Mouse (Mus musculus) liver, postnatal 0 days (tissue): ENCODE measurements at regions not wholly inside any gene's neighbourhood (a gene's known extent, or its start where the extent isn't known, plus 50 kb on each side); places are given as distances from the start of the nearest gene placed in this dataset.

Experiments used
- ATAC-seq: fragments of 200-750 bp; cut with Nextera tagmentation; 2 replicates; pipeline ENCODE4 v1.8.0; 2017; ENCODE audit warnings: mild to moderate bottlenecking, moderate library complexity
- DNase-seq: peaks from one replicate; pipeline ENCODE4 v3.0.0-alpha.2; 2016
- H3K27ac ChIP-seq: fragments of 300-500 bp; sonication (generic); 2 replicates; pipeline ENCODE4 v1.5.1; 2014; ENCODE audit warnings: antibody characterized with exemption, moderate library complexity, mild to moderate bottlenecking, low read depth
- H3K27me3 ChIP-seq: fragments of 300-500 bp; sonication (generic); 2 replicates; pipeline ENCODE4 v1.6.1; 2014; ENCODE audit warnings: low read length, control low read depth, mixed read lengths; ENCODE audit not compliant: insufficient read depth
- H3K36me3 ChIP-seq: fragments of 300-500 bp; sonication (generic); replicated peaks from 2 replicates; pipeline ENCODE4 v1.6.1; 2014; ENCODE audit warnings: mild to moderate bottlenecking, control low read depth, low read length, moderate library complexity, mixed read lengths; ENCODE audit not compliant: insufficient read depth
- H3K4me1 ChIP-seq: fragments of 300-500 bp; sonication (generic); 2 replicates; pipeline ENCODE4 v1.6.1; 2014; ENCODE audit warnings: antibody characterized with exemption, mild to moderate bottlenecking, control low read depth; ENCODE audit not compliant: insufficient read depth
- H3K4me2 ChIP-seq: fragments of 300-500 bp; sonication (generic); 2 replicates; pipeline ENCODE4 v1.6.1; 2014; ENCODE audit warnings: low read depth, mild to moderate bottlenecking, low read length, moderate library complexity, mixed read lengths
- H3K4me3 ChIP-seq: fragments of 300-500 bp; sonication (generic); 2 replicates; pipeline ENCODE4 v1.5.1; 2014; ENCODE audit warnings: low read depth, low read length
- H3K9ac ChIP-seq: fragments of 300-500 bp; sonication (generic); replicated peaks from 2 replicates; pipeline ENCODE4 v1.6.1; 2014; ENCODE audit warnings: mild to moderate bottlenecking, moderate library complexity
- H3K9me3 ChIP-seq: fragments of 300-500 bp; sonication (generic); 2 replicates; pipeline ENCODE4 v1.6.1; 2016; ENCODE audit warnings: mild to moderate bottlenecking, control low read depth, low read length, mixed read lengths
- CTCF ChIP-seq: sonication (generic); IDR thresholded peaks from 2 replicates; pipeline ENCODE4 v1.5.1; 2016; ENCODE audit warnings: antibody characterized with exemption, low read depth
- EP300 ChIP-seq: IDR thresholded peaks from 2 replicates; pipeline ENCODE4 v1.6.1; 2016; ENCODE audit warnings: antibody characterized with exemption, low read depth, mild to moderate bottlenecking
- WGBS: fragments of 180-500 bp; shearing (Covaris S2); extraction: QIAGEN DNeasy Blood & Tissue Kit; methylation state at CpG from one replicate; pipeline ENCODE4 v1.1.7; 2014; ENCODE audit not compliant: insufficient replicate concordance; 5-methylcytosine and 5-hydroxymethylcytosine counted together

DNA sequence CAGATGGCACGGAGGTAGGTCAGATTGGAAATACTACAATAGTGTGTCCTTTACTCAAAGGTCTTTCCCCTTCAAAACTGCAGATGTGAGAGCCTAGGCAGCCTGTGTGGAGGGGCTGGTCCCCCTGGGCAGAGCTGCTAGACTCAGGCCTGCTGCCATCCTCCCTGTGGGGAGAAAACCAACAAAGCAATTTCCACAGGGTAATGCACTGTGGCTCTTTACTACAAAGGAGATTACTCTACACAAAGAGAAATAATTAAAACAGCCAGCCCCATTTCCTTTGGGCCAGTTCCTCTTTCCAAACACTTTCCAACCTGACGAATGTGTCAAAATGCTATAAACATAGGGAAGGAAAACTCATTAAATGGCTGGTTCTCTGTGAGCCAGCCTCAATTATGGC lies 250.0 kb upstream of the Trpc7 start:
- Histone ChIP-seq H3K4me1 (no peaks in the 10 kb centered on the region), H3K9ac (no peak overlapping the region), H3K36me3 (no peaks in the 10 kb centered on the region), H3K4me2 (no peak overlapping the region), H3K27me3 (no peaks in the 10 kb centered on the region), H3K9me3 (no peaks in the 10 kb centered on the region), H3K27ac (no peak overlapping the region), H3K4me3 (no peak overlapping the region)
- TF ChIP-seq CTCF (no peak), EP300 (no peak)
- DNase-seq (no peak), ATAC-seq (no peak)
- 50% methylated on average over 2 of the region's 2 CpGs for WGBS

DNA sequence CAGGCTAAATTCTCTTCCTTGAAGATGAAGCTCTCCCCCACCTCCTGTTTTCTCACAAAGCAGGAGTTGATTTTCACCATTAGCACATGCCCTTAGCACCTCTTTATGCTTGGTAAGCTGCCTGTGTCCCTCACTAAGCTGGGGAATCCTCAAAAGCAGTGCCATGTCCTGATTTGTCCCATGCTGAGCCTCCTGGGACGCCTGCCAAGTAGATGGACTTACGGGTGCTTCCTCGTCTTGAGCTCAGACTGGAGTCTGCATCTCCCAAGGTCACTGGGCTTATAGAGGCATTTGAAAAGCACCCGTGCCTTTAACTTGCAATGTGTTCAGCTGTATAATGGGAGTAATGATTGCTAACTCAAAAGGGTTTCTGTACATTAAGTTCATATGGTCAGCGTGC lies 247.1 kb upstream of the Trpc7 start:
- no peaks in the 10 kb centered on the region for H3K4me1 ChIP-seq
- H3K27me3 ChIP-seq = no peaks in the 10 kb centered on the region
- TF ChIP-seq CTCF (no peak), EP300 (no peak)
- no peak overlapping the region for H3K9ac ChIP-seq
- H3K4me3 ChIP-seq = no peak overlapping the region
- ATAC-seq = no peak
- 43% methylated on average over 5 of the region's 5 CpGs for WGBS
- H3K4me2 ChIP-seq = no peak overlapping the region
- DNase-seq = no peak
- H3K9me3 ChIP-seq = no peaks in the 10 kb centered on the region
- H3K27ac ChIP-seq = no peak overlapping the region
- no peaks in the 10 kb centered on the region for H3K36me3 ChIP-seq

DNA sequence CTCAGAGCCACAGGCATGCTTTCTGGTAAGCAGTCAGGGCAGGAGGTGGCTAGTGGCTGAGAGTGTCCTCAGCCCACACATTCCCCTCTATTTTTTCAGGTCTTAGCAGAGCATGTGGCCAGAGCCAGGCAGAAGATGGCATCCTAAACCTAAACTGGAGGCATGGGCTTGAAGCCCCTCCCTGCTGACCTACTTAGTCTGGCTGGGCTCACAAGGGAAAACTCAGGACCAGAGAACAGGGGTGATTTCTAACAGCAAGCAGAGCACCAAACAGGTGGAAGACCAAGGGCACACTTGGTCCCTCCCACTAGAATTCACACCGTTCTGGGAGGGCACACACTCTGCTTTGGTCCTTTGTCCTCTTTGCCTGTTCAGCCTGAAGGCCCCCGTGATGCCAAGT lies 246.6 kb upstream of the Trpc7 start:
- Histone ChIP-seq H3K4me1 (no peaks in the 10 kb centered on the region), H3K9ac (no peak overlapping the region), H3K27me3 (no peaks in the 10 kb centered on the region), H3K4me3 (no peak overlapping the region), H3K36me3 (no peaks in the 10 kb centered on the region), H3K4me2 (no peak overlapping the region), H3K9me3 (no peaks in the 10 kb centered on the region), H3K27ac (no peak overlapping the region)
- 16% methylated on average over 2 of the region's 2 CpGs for WGBS
- TF ChIP-seq CTCF (no peak), EP300 (no peak)
- ATAC-seq = no peak
- no peak for DNase-seq

DNA sequence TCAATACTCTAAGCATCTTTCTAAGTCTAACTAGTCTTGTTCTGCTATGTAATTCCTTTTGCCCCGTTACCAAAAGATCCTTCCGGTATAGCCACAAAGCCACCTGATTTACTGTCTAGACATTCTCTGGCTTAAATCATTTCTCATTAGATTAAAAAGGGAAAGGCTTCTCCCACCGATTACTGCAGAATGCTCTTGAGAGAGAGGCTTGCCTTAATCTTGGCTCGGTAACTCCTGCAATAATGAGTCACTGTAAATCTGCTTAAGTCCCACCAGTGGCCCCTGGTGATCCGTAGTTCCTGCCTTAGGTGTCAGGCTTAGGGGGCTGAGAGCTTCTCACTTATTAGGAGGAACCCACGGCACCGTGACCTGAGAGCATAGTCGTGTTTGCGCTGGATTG lies 220.1 kb upstream of the Trpc7 start:
- DNase-seq = no peak
- Histone ChIP-seq H3K4me3 (no peak overlapping the region), H3K9ac (no peak overlapping the region), H3K27me3 (no peaks in the 10 kb centered on the region), H3K9me3 (no peaks in the 10 kb centered on the region), H3K4me2 (no peak overlapping the region), H3K27ac (no peak overlapping the region), H3K36me3 (no peaks in the 10 kb centered on the region), H3K4me1 (no peaks in the 10 kb centered on the region)
- 59% methylated on average over 9 of the region's 9 CpGs for WGBS
- TF ChIP-seq CTCF = no peak
- TF ChIP-seq EP300 = no peak
- no peak for ATAC-seq

DNA sequence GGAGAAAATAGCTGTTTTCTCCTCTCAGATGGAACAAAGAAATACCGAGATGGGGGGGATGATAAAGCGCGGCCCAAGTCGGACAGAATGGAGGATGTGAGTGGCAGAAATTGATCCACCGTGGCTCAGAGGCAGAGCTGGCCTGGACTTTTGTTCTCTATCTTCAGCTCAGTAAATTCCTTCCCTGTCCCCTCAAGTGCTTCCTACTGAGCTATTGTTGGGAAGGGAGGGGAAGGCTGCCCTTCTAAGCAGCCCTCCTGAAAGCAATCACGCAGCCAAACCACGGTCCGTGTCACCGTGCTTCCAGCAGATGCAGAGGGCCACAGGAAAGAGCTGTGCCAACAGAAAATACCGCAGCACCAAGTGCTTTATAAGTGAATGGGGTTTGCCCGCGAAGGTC lies 212.2 kb upstream of the Trpc7 start:
- Histone ChIP-seq H3K4me2 (no peak overlapping the region), H3K4me3 (no peak overlapping the region), H3K4me1 (no peaks in the 10 kb centered on the region), H3K27me3 (0 out of 2 replicates have a peak, but pooled peaks cover 2% of the 10 kb centered on the region), H3K36me3 (no peaks in the 10 kb centered on the region), H3K27ac (no peak overlapping the region), H3K9ac (no peak overlapping the region), H3K9me3 (no peaks in the 10 kb centered on the region)
- no peak for DNase-seq
- 12% methylated on average over 12 of the region's 12 CpGs for WGBS
- ATAC-seq = no peak
- no peak for TF ChIP-seq CTCF
- no peak for TF ChIP-seq EP300

DNA sequence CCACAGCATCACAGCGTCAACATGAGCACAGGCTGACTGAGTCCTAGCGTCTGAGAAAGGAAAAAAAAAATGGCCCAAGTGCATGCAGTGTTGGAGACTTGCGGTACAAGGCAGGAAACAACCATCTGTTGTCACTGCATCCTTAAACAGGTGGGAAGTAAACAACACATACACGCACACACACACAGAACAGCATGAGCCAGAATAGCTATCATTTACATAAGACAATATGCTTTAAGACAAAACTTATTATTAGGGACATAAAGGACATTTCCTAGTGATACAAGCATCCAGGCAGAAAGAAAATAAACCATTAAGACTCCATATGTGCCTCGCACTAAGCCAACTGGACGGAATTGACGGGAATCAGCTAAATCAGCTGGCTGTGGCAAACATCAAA lies 203.8 kb upstream of the Trpc7 start:
- TF ChIP-seq CTCF = no peak
- no peak for TF ChIP-seq EP300
- no peaks in the 10 kb centered on the region for H3K36me3 ChIP-seq
- H3K27ac ChIP-seq = no peak overlapping the region
- DNase-seq = no peak
- H3K4me1 ChIP-seq = no peaks in the 10 kb centered on the region
- no peak for ATAC-seq
- H3K4me3 ChIP-seq = no peak overlapping the region
- no peaks in the 10 kb centered on the region for H3K27me3 ChIP-seq
- no peaks in the 10 kb centered on the region for H3K9me3 ChIP-seq
- H3K9ac ChIP-seq = no peak overlapping the region
- no peak overlapping the region for H3K4me2 ChIP-seq
- WGBS = 86% methylated on average over 7 of the region's 7 CpGs

DNA sequence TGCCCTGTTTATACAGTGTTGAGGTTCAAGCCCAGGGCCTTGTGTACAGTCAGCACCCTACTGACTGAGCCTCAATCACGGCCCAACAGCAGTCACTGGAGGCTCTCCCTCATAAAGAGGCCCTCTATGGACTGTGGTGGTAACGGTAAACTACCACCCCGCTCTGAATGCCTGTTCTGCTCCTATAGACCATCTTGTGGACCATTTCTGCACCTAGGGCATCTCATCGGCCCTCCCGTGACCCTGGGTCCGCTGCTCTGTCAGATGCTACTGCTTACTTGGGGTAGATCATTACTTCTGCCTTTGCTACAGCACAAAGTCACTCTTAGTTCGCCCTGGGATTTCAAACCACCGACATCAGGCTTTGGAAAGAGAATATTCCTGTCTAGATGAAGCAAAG lies 196.1 kb upstream of the Trpc7 start:
- no peak overlapping the region for H3K27ac ChIP-seq
- 86% methylated on average over 8 of the region's 8 CpGs for WGBS
- no peaks in the 10 kb centered on the region for H3K36me3 ChIP-seq
- ATAC-seq (no peak), DNase-seq (no peak)
- no peaks in the 10 kb centered on the region for H3K27me3 ChIP-seq
- no peak for TF ChIP-seq CTCF
- no peak for TF ChIP-seq EP300
- H3K4me3 ChIP-seq = no peak overlapping the region
- no peaks in the 10 kb centered on the region for H3K9me3 ChIP-seq
- H3K4me1 ChIP-seq = no peaks in the 10 kb centered on the region
- no peak overlapping the region for H3K9ac ChIP-seq
- no peak overlapping the region for H3K4me2 ChIP-seq
